Mouse (Mus musculus) CH12.LX (cell line): ENCODE results near the gene Anp32e.

ENCODE experiments used
- BHLHE40 ChIP-seq: IDR thresholded peaks from 2 replicates; pipeline ENCODE4 v1.6.1; 2011; ENCODE audit warnings: mild to moderate bottlenecking, low read depth, low read length, improper control_type of control experiment
- CHD1 ChIP-seq: IDR thresholded peaks from 2 replicates; pipeline ENCODE4 v1.6.1; 2012; ENCODE audit warnings: low read depth, low read length, improper control_type of control experiment, inconsistent platforms
- CTCF ChIP-seq, 2 experiments: IDR thresholded peaks in 1 of 2; conservative IDR thresholded peaks in 1 of 2; 2 replicates each; pipeline ENCODE4 v1.5.1; 2011 to 2012; ENCODE audit warnings: low read depth in 2 of 2, low read length in 2 of 2, improper control_type of control experiment in 1 of 2, inconsistent platforms in 1 of 2, mild to moderate bottlenecking in 1 of 2, moderate library complexity in 1 of 2
- MAX ChIP-seq: IDR thresholded peaks from 2 replicates; pipeline ENCODE4 v1.6.1; 2011; ENCODE audit warnings: low read length, improper control_type of control experiment
- MAZ ChIP-seq: IDR thresholded peaks from 2 replicates; pipeline ENCODE4 v1.6.1; 2012; ENCODE audit warnings: low read depth, mild to moderate bottlenecking, inconsistent platforms, low read length, improper control_type of control experiment, moderate library complexity
- POLR2A ChIP-seq: IDR thresholded peaks from 2 replicates; pipeline ENCODE4 v1.6.1; 2011; ENCODE audit warnings: low read depth, mild to moderate bottlenecking, improper control_type of control experiment, low read length
- TCF12 ChIP-seq: IDR thresholded peaks from 2 replicates; pipeline ENCODE4 v1.6.1; 2014; ENCODE audit warnings: low read depth, mild to moderate bottlenecking, inconsistent platforms, low read length, improper control_type of control experiment
- USF1 ChIP-seq: IDR thresholded peaks from 2 replicates; pipeline ENCODE4 v1.6.1; 2014; ENCODE audit warnings: low read depth, mild to moderate bottlenecking, inconsistent platforms, low read length, improper control_type of control experiment
- USF2 ChIP-seq: conservative IDR thresholded peaks from 2 replicates; pipeline ENCODE4 v1.6.1; 2011; ENCODE audit warnings: low read depth, low read length, improper control_type of control experiment
- ZNF384 ChIP-seq: IDR thresholded peaks from 2 replicates; pipeline ENCODE4 v1.6.1; 2012; ENCODE audit warnings: low read depth, low read length, improper control_type of control experiment, inconsistent platforms

- TF ChIP-seq CTCF (conservative IDR thresholded peaks at IDR 0.05 in 1 of 2, IDR thresholded peaks at IDR 0.05 in 1 of 2; ENCODE audit: low read depth in 2 of 2, low read length in 2 of 2) (peak; percentile 71 to 77), POLR2A (no peak), MAZ (no peak), CHD1 (no peak), USF2 (no peak), USF1 (no peak), TCF12 (no peak), ZNF384 (no peak), MAX (no peak), BHLHE40 (no peak)
Measured at GRCm38 (mm10) chr3:95959082-95959481, 30.0 kb downstream of the Anp32e start.
